Mouse (Mus musculus): ENCODE results near the gene Tnfsf15. TPM values are rescaled to one million over a fixed set of nuclear protein-coding genes. Genes with fewer than 3 reads are reported as not detected.

The Tnfsf15 gene
- polyA plus RNA-seq, 1 experiment from 2014 or later, result 0.09 TPM

DNA sequence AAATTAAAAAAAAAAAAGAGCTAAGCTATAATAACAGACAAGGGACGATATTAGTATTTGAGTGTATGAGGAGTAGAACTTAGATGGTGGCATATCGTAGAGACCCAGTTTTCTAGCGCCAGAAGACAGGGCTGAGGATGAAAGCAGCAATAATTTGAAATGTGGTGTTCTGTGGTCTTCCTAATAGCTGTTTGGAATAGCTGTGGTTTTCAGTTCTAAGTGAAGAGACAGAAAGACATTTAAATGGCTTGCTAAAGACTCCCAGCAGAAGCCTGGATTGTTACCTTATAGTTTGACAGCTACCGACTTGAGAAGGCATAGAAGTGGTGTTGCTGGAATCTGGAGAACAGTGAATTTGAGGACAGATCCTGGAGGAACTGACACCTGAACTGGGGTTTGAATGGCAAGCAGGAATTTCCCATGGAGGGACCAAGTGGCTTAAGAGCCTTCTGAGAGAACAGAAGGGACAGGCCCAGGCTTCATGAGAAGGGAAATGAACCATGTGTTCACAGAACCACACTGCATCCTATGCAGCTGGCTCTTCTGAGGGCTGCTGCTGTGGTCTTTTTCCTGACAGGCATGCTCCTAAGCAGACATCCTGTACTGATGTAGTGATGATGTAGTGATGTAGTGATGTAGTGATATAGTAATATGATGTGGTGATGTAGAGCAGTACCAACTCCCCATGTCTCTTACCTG lies 42.8 kb downstream of the Tnfsf15 start:
- ATAC-seq (ENCODE audit: low FRiP score, low read depth), result no peak

DNA sequence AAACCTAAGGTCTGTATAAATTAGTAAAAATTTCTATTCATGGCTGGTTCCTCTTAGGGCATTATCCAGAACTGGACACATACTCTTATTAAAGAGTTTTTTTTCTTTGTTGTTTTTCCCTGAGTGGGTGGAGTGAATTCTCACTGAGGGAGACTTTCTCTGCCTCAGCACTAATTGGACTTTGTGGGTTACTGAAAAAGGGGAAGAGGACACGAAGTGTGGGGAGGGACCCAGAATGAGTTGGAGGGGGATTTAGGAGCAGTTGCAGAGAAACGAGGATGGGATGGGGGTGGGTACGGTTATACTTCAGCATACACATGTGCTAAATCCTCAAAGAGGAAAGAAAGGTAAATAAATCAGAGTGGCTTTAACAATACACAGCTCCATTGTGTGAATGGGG lies 45.2 kb downstream of the Tnfsf15 start:
- Histone ChIP-seq H3K36me3 (no peaks in the 10 kb centered on the region), H3K9me3 (no peaks in the 10 kb centered on the region), H3K4me1 (no peaks in the 10 kb centered on the region), H3K4me3 (no peak overlapping the region), H3K9ac (replicated peaks) (no peak overlapping the region), H3K27me3 (no peaks in the 10 kb centered on the region), H3K27ac (replicated peaks) (no peak overlapping the region), H3K4me2 (replicated peaks) (no peak overlapping the region)
- no peak for ATAC-seq (ENCODE audit: low FRiP score, low read depth)
- 69% methylated on average over 3 of the region's 3 CpGs for WGBS

More for the DNA sequence above, 42.8 kb downstream of the Tnfsf15 start:
- H3K4me1 ChIP-seq, result no peaks in the 10 kb centered on the region
- H3K4me2 ChIP-seq (replicated peaks), result no peak overlapping the region
- H3K9me3 ChIP-seq, result no peaks in the 10 kb centered on the region
- 94% methylated on average over 4 of the region's 4 CpGs for WGBS
- H3K27ac ChIP-seq (replicated peaks), result no peak overlapping the region
- no peak overlapping the region for H3K4me3 ChIP-seq
- no peak overlapping the region for H3K9ac ChIP-seq (replicated peaks)
- no peaks in the 10 kb centered on the region for H3K27me3 ChIP-seq
- no peaks in the 10 kb centered on the region for H3K36me3 ChIP-seq

DNA sequence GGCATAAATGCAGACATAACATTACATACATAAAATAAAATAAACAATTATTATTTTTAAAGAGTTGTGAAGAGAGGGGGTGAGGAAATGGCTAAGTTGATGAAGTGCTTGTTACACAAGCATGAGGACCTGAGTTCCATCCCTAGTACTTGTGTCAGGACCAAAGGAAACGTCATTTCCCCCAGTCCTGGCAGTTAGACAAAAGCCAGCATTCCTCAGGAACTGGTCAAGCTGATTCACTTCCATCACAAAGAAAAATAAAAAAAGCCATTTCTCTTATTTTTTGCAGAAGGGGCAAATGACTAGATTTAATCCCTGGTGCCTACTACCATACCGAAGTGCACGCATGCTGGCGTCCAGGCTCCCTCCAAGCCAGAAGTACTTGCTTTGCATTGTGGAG lies 48.0 kb downstream of the Tnfsf15 start:
- H3K4me1 ChIP-seq, result no peaks in the 10 kb centered on the region
- H3K27me3 ChIP-seq, result no peaks in the 10 kb centered on the region
- no peak overlapping the region for H3K4me2 ChIP-seq (replicated peaks)
- no peaks in the 10 kb centered on the region for H3K36me3 ChIP-seq
- no peak overlapping the region for H3K4me3 ChIP-seq
- no peak overlapping the region for H3K27ac ChIP-seq (replicated peaks)
- no peaks in the 10 kb centered on the region for H3K9me3 ChIP-seq
- no peak overlapping the region for H3K9ac ChIP-seq (replicated peaks)
- ATAC-seq (ENCODE audit: low FRiP score, low read depth), result no peak
- 91% methylated on average over 4 of the region's 4 CpGs for WGBS

DNA sequence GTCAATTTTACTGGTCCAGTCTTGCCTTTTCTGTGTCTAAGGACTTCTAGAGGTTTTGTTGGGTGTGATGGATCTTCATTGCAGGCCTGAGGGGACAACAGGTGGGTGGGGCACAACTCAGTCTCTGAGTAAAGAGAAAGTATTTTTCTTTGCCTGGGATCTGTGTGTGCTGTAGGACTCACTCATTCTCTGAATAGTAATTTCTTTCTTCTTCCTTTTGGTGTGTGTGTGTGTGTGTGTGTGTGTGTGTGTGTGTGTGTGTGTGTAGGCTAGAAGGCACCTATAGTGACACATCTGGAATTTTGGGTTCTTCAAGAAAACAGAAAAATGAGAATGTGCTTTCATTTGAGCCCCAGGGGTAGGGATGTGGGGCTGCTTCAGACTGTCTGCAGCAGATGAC lies 52.6 kb downstream of the Tnfsf15 start:
- Histone ChIP-seq H3K9me3 (no peaks in the 10 kb centered on the region), H3K9ac (replicated peaks) (no peak overlapping the region), H3K36me3 (no peaks in the 10 kb centered on the region), H3K4me1 (no peaks in the 10 kb centered on the region), H3K27ac (replicated peaks) (no peak overlapping the region), H3K27me3 (no peaks in the 10 kb centered on the region), H3K4me2 (replicated peaks) (no peak overlapping the region), H3K4me3 (no peak overlapping the region)
- no peak for ATAC-seq (ENCODE audit: low FRiP score, low read depth)

DNA sequence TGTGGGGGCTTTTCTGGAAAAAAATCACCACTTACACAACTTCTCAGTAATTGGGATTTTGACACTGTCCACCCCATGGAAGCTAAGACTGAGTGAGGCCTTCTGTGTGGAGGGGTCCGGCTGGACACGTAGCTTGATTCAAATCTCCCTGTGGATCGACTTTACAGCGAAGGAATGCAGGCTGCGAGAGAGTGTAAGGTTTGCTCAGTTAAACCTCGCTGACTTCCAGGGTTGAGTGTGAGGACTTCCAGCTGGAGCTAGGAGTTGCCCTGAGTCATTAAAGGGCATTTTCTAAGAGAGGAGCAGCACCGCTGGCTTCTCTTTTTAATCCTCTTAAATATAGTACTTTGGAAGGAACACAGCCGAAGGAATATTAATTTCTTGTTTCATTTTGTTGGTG lies 57.5 kb downstream of the Tnfsf15 start:
- no peak for ATAC-seq (ENCODE audit: low FRiP score, low read depth)
- no peak overlapping the region for H3K4me3 ChIP-seq
- no peaks in the 10 kb centered on the region for H3K36me3 ChIP-seq
- WGBS, result 63% methylated on average over 8 of the region's 8 CpGs
- H3K4me1 ChIP-seq, result no peaks in the 10 kb centered on the region
- no peak overlapping the region for H3K27ac ChIP-seq (replicated peaks)
- no peak overlapping the region for H3K4me2 ChIP-seq (replicated peaks)
- H3K27me3 ChIP-seq, result no peaks in the 10 kb centered on the region
- no peaks in the 10 kb centered on the region for H3K9me3 ChIP-seq
- H3K9ac ChIP-seq (replicated peaks), result no peak overlapping the region

DNA sequence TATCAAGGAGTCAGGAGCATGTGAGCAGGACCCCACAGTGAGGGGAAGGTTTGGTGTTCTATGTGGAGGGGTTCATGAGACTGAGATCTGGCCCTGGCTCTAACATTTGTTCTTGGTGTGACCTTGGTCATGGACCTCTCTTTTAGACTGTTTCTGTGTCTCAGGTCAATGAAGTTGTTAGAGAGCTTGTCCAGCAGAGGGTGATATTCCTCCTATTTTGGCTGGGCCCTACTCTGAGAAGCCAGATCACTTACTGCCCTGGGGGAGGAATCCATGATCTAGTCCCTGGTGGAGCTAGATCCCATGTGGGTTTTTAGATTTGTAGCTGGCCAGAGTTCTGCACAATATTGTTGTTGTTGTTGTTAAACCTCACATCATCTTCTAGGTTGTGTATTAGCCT lies 58.8 kb downstream of the Tnfsf15 start:
- Histone ChIP-seq H3K27ac (replicated peaks) (no peak overlapping the region), H3K36me3 (no peaks in the 10 kb centered on the region), H3K27me3 (no peaks in the 10 kb centered on the region), H3K4me3 (no peak overlapping the region), H3K4me1 (no peaks in the 10 kb centered on the region), H3K9ac (replicated peaks) (no peak overlapping the region), H3K9me3 (no peaks in the 10 kb centered on the region), H3K4me2 (replicated peaks) (no peak overlapping the region)
- no peak for ATAC-seq (ENCODE audit: low FRiP score, low read depth)

DNA sequence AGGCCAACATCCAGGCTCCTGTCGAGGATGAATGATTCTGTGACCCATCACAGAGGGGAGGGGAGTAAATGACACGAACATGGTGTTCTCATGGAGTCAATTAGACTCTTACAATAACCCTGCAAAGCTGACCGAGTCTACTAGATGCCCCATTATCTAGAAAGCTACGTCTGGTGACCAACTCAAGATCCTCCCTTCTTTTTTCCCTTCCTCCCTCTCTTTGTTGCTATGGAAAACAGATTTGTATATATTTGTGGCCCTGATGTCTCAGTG lies 59.7 kb downstream of the Tnfsf15 start:
- H3K4me3 ChIP-seq, result no peak overlapping the region
- H3K9me3 ChIP-seq, result no peaks in the 10 kb centered on the region
- no peaks in the 10 kb centered on the region for H3K36me3 ChIP-seq
- H3K27me3 ChIP-seq, result no peaks in the 10 kb centered on the region
- no peaks in the 10 kb centered on the region for H3K4me1 ChIP-seq
- no peak overlapping the region for H3K9ac ChIP-seq (replicated peaks)
- H3K27ac ChIP-seq (replicated peaks), result no peak overlapping the region
- ATAC-seq (ENCODE audit: low FRiP score, low read depth), result no peak
- 57% methylated on average over 4 of the region's 4 CpGs for WGBS
- no peak overlapping the region for H3K4me2 ChIP-seq (replicated peaks)

DNA sequence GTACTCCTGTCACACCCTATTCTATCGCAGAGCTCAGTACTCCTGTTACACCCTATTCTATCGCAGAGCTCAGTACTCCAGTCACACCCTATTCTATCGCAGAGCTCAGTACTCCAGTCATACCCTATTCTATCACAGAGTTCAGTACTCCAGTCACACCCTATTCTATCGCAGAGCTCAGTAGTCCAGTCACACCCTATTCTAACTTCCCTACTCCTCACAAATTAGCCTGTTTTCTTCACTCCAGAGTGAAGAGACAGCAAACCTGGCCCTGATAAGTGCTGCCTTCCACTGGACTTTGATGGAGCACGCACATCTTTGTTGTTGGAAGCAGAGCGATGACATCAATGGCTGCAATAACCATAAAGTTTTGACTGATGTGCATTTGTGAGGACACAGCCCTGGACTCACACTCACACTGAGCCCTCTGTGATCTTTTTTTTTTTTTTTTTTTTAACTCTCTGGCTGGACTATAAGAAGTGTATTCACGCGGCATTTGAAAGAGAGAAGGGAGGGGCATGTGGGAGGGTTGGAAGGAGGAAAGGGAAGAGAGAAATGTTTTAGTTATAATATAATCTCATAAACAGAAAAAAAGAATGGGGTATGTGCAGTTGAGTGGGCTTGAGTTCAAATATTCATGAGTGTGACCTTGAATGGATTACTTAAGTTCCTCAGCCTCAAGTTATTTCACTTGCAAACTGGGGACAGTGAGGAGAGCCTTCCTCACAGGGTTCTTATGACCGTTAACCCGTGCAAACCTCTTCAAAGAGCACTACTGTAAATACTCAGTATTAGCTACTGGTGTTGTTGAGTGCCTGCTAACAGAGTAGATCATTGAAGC lies 60.3 kb downstream of the Tnfsf15 start:
- Histone ChIP-seq H3K27ac (replicated peaks) (no peak overlapping the region), H3K9ac (replicated peaks) (no peak overlapping the region), H3K4me2 (replicated peaks) (no peak overlapping the region), H3K27me3 (no peaks in the 10 kb centered on the region), H3K4me3 (no peak overlapping the region), H3K4me1 (no peaks in the 10 kb centered on the region), H3K36me3 (no peaks in the 10 kb centered on the region), H3K9me3 (no peaks in the 10 kb centered on the region)
- 89% methylated on average over 10 of the region's 10 CpGs for WGBS
- ATAC-seq (ENCODE audit: low FRiP score, low read depth), result no peak

DNA sequence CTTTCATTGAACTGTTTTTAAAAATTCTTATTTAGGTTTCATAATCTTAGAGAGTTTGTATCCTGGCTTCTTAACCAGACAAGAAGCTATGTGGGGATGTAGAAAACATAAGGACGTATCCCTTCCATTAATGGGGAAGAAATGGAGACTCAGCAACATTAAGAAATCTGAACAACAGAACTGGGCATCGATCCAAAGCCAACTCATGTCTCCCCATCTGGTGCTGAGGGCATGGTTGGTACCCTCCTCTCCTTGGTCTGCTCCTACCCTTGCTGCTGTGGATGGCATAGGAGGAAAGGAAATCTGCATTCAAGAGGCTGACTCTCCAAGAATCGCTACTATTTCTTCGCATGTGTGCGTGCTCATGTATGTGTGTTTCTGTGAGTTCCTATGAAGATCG lies 61.2 kb downstream of the Tnfsf15 start:
- Histone ChIP-seq H3K36me3 (no peaks in the 10 kb centered on the region), H3K27me3 (no peaks in the 10 kb centered on the region), H3K4me1 (no peaks in the 10 kb centered on the region), H3K4me3 (no peak overlapping the region), H3K4me2 (replicated peaks) (no peak overlapping the region), H3K27ac (replicated peaks) (no peak overlapping the region), H3K9ac (replicated peaks) (no peak overlapping the region), H3K9me3 (no peaks in the 10 kb centered on the region)
- 94% methylated on average over 6 of the region's 6 CpGs for WGBS
- ATAC-seq (ENCODE audit: low FRiP score, low read depth), result no peak

DNA sequence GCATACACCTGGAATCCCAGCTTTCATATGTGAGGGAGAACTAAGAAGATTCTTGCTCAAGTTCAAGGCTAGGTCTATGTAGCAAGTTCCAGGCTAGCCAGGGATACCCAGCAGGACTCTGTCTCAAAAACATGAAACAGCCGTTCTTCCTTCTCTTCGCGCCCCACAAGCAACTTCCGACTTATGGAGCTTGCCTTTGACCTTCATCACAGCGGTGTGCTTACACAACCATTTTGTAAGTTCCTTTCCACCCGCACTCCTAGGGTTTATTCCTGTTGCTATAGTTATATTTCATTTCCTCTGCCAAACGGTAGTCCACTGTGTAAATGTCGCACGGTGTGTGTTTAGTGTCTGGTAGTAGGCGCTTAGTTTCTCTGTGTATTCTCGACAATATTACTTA lies 61.9 kb downstream of the Tnfsf15 start:
- Histone ChIP-seq H3K27me3 (no peaks in the 10 kb centered on the region), H3K9me3 (no peaks in the 10 kb centered on the region), H3K4me3 (no peak overlapping the region), H3K36me3 (no peaks in the 10 kb centered on the region), H3K4me2 (replicated peaks) (no peak overlapping the region), H3K9ac (replicated peaks) (no peak overlapping the region), H3K4me1 (no peaks in the 10 kb centered on the region), H3K27ac (replicated peaks) (no peak overlapping the region)
- ATAC-seq (ENCODE audit: low FRiP score, low read depth), result no peak
- WGBS, result 78% methylated on average over 11 of the region's 11 CpGs

DNA sequence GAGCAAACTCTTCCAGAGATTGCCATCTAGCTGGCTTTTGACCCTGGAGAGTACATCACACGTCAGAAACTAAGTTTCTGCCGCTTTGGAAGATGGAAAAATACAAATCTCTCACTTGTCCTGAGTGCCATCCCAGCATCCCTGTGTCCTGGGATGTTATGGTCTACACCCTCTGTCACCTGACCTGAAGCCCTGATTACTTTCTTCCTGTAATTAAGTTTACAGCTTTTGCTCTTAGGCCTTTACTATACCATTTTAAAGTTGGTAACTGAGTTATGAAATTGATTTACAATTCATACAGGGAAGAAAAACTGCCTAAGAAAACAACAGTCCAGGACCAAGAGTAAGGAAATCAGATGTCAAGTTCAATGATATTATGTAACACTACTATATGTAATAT lies 62.5 kb downstream of the Tnfsf15 start:
- Histone ChIP-seq H3K4me2 (replicated peaks) (no peak overlapping the region), H3K9ac (replicated peaks) (no peak overlapping the region), H3K4me3 (no peak overlapping the region), H3K27ac (replicated peaks) (no peak overlapping the region), H3K9me3 (no peaks in the 10 kb centered on the region), H3K36me3 (no peaks in the 10 kb centered on the region), H3K4me1 (no peaks in the 10 kb centered on the region), H3K27me3 (no peaks in the 10 kb centered on the region)
- no peak for ATAC-seq (ENCODE audit: low FRiP score, low read depth)
- 86% methylated on average over 2 of the region's 2 CpGs for WGBS

DNA sequence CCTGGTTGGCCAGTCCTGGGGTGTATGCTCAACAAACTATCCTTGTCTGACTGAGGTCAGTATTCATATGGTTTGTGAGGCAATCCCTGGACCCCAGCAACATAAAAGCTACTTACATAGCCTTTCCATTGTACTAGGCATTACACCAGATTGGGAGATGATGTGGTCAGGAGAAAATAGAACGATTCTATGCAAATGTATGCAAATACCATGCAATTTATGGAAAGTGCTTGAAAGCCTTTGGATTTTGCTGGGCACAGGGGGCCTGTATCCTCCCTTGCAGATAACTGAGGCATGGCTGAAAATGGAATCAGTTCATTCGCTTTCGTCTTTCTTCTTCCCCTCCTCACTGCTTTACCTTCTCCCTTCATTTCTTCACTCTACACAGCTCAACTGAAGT lies 63.4 kb downstream of the Tnfsf15 start:
- H3K27ac ChIP-seq (replicated peaks), result no peak overlapping the region
- no peak overlapping the region for H3K4me2 ChIP-seq (replicated peaks)
- ATAC-seq (ENCODE audit: low FRiP score, low read depth), result no peak
- H3K9ac ChIP-seq (replicated peaks), result no peak overlapping the region
- H3K4me3 ChIP-seq, result no peak overlapping the region
- WGBS, result 74% methylated on average over 3 of the region's 3 CpGs
- H3K27me3 ChIP-seq, result no peaks in the 10 kb centered on the region
- H3K36me3 ChIP-seq, result no peaks in the 10 kb centered on the region
- H3K4me1 ChIP-seq, result no peaks in the 10 kb centered on the region
- H3K9me3 ChIP-seq, result no peaks in the 10 kb centered on the region
